Mouse (Mus musculus): ENCODE results near the gene Phf12. TPM values are rescaled to one million over a fixed set of nuclear protein-coding genes. Genes with fewer than 3 reads are reported as not detected.

Phf12 gene
- 52.2 and 60.9 TPM in 2 replicates for total RNA-seq (2021)
- long read RNA-seq, experiment 1, full-length matches to known transcripts = 4 of 27 reads
- long read RNA-seq, experiment 1, partial matches to known transcripts = 15 of 27 reads
- long read RNA-seq, experiment 1, other reads (novel, unspliced or antisense) = 8 of 27 reads
- long read RNA-seq, experiment 2, full-length matches to known transcripts = 1 of 24 reads
- long read RNA-seq, experiment 2, partial matches to known transcripts = 15 of 24 reads
- long read RNA-seq, experiment 2, other reads (novel, unspliced or antisense) = 8 of 24 reads

- peak; percentile 100 for DNase-seq
These were observed at the start of gene Phf12 for GRCm38 (mm10) chr11:77982441-77982905. Gene Phf12 (plus strand): TSS chr11:77982754.

DNA sequence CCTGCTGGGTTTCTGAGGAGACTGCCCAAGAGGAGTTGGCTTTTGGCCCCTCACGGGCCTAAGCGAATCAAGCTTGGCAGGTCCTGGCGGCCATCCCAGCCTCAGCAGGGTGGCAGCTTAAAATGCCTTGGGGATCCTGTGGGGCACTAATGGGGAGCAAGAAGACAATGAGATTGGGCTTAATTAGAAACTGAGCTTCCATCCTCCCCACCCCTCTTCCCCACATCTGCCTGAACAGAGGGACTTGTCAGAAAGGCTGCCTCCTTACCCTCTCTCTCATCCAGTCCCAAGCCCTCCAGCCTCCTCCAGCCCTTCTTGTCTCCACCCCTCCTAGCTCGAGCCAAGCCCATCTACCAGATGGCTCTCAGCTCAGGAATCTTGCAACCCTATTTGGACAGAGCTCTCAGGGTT is 48.4 kb upstream of the Phf12 start:
- no peak for DNase-seq

DNA sequence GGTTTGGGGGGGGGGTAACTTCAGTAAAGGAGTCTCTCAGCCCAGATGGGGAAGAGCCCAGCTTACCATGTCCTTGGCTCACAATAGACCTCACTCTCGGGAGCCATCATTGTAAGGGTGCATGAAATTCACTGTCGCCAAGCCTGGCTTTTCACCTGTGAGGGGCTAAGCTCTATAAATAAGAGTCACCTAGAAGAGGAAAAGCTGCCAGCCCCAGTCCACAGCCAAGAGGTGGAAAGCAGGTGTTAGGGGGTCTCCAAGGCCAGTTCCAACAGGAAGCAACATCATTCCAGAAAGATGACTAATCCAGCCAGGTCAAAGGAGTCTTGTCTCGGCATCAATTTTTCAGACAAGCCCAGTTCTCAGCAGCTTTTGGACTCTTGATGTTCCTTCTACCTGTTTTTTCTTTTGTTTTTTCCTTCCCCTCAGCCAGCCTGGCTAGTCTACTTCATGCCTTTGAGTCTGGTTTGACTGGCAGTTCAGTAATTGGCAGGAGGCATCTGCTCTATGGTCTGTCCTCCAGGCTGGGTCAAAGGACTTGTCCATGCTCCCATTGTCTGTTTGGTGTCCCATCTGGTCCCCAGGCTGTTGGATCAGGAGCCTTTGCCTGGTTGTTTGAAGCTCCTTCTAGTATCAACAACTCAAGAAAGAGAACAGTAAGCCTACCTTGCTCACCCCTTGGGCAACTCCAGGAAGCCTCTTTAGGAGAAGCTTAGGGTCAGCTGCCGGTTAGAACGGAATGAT is 47.8 kb upstream of the Phf12 start:
- no peak for DNase-seq

DNA sequence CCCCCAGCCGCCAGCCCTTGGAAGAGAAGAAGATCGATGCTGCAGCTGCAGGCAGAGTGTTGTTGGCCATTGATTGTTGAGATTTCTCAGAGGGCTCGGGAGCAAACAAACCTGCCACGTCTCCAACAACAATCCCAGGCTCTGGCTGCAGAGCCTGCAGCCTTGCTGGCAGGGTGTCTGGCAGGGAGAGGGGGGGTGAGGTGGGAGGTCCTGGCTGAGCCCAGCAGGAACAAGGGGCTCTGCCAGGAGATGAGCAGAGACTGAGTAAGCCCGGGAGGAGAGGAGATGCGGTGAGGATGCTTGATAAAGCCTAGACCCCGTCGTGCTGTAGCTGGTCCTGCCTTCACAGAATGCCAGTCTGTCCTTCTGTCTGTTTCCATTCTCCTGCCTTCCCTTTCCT is 45.7 kb upstream of the Phf12 start:
- DNase-seq = no peak

DNA sequence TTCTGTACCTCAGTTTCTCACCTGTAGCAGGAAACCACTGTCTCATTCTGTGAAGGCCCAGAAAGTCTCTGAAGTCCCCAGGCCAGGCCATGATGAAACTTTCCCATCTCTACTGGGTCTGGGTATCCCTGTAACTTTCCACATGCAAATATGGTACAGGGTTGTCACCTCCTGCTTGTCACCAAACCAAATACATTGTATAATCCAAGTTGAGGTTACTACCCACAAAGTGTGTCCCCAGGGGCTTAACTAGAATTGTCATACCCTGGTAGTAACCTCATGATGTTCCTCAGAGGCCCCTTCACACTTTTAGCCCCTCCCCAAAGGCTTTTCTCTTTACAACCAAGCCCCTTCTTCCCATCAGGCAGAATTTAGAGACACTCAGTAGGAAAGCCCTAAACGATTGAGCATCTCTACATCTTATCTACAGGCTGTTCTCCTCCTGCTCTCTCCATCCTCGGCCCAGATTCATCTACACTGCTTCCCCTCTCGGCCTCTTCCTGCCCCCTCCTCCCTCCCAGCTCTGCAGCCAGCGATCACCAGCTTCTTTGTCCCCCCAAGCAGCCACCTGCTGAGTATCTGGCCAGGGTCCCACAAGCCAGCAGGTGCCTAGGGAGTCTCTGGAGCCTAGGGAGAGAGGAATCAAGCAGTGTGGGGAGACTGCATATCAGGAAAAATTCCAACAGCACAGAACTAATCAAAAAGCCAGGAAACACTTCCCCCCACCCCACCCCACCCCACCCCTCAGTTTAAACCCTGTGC is 44.7 kb upstream of the Phf12 start:
- DNase-seq = no peak

GRCm38 (mm10) chr11:77942230-77942629 is 40.3 kb upstream of the Phf12 start:
- no peak for DNase-seq

DNA sequence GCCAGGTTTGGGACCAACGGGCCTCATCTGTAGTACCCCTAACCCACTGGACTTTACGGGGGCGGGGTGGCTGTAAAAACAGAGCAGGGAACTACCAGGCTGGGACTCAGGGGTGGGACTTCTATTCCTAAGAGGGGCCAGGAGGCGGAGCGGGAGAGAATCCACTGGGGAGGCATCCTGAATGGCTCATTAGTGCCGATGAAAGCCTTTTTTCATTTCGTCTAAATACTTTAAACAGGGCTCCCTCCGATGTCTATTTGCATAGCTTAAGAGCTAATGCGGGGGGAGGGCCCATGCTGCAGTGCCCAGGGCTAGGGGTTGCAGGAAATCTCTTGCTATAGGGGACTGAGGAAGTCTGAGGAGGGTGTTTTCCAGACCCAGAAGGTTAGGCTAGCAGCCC is 34.7 kb upstream of the Phf12 start:
- DNase-seq = no peak

DNA sequence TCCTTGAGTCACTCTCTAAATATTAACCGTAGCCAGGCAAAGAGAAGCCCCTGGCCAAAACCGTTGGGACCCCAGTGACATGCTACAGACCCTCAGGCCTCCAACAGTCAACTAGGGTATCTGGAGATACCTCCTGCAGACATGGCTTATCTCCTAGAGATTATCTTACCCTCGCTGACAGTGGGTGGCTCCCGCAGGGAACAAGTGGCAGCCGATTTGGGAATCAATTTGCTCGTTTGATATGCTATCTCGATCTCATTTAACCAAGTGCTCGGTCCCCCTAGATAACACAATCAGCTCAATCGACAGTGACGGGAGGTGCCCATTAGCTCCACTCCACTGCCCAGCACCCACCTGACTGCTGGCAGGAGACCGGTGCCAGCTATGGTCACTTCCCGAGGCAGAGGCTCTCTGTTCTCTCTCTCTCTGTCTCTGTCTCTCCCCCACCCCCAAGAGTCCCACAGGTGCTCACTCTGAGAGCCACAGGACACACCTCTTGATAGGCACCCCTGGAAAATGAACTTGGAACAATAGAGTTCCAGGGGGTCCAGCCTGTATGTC is 32.3 kb upstream of the Phf12 start:
- no peak for DNase-seq

- DNase-seq = no peak
These were observed 31.7 kb upstream of the Phf12 start for GRCm38 (mm10) chr11:77950797-77951228.

DNA sequence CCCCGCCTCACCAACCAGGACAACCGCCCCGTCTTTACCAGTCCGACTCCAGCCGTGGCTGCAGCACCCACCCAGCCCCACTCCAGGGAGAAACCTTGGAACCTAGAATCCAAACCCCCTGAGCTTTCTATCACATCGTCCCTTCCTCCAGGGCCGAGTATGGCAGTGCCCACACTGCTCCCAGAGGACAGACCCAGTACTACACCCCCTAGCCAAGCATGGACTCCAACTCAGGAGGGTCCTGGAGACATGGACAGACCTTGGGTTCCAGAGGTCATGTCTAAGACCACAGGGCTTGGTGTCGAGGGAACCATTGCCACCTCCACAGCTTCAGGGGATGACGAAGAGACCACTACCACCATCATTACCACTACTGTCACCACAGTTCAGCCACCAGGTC is 28.9 kb upstream of the Phf12 start:
- DNase-seq = peak; percentile 38

DNA sequence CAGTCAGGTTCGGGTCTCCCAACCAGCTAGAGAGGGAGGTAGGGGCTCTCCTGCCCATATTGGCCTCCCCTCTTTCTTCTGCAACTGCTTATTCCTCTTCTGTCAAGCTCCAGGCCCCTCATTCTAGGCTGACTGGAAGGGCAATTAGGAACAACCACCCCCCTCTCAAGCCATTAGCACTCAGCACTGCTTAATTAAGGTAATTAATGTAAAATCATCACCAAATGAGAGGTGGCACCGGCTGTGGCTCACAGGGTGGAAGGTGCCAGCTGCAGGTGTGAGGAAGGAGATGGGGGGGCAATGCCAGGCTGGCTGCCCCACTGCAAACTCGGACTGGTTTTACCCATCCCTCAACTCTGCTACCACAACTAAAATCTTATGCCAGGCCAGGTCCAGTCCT is 26.1 kb upstream of the Phf12 start:
- DNase-seq = no peak

DNA sequence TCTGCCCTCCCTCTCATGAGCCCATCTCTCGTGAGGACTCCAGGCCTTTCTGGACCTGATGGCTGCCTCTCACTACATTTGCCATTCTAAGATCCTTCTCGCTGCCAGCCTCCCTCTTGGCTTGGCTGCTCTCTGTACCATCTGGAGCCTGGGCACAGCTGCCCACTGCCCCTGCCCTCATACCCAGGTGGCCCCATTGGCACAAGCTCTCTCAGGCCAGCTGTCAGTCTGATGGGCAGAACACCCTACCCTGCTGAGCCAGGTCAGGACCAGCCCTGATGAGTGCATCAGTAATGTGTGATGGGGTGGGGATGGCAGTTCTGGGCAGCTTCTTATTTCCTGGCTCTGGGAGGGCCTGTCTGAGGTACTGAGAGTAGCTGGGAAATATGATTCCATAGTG is 24.3 kb upstream of the Phf12 start:
- no peak for DNase-seq

DNA sequence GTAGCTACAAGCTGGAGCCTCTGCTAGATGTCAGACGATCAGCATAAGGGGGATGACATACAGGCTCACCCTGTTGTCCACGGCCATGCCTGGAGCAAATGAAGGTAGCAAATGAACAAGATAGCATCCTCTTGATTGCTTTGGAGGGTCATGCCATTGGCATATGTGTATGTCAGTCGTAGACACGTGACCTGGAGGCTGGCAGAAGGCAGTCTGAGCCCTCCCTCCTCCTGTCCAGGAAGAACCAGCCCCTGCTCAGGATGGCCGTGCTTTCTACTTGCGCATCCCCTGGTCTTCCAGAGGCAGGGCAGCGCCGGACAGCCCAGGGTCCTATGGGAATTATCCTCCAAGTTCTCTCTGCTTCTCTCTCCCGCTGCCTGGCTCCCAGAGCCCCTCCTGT is 23.6 kb upstream of the Phf12 start:
- no peak for DNase-seq

DNA sequence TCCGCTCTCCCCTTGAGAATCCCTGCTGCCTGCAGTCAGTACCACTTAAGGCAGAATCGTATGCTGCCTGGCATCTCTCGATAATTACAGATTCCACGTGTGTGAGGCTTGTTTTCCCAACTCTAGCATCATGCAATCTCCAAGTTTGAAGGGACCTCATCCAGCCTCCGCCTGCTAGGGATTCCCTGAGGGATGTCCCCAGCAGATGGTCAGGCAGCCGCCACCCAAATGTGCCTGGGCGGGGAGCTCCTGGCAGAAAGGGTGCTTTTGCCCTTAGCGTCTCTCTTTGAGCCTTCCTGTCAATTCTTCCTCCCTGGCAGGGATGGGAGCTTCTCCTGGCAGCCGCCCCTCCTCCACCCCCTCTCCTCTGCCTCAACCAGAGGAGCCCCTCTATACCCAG is 22.4 kb upstream of the Phf12 start:
- no peak for DNase-seq

- peak; percentile 72 for DNase-seq
These were observed 21.7 kb upstream of the Phf12 start for GRCm38 (mm10) chr11:77960898-77961297.

- DNase-seq = no peak
These were observed 19.6 kb upstream of the Phf12 start for GRCm38 (mm10) chr11:77962946-77963345.

DNA sequence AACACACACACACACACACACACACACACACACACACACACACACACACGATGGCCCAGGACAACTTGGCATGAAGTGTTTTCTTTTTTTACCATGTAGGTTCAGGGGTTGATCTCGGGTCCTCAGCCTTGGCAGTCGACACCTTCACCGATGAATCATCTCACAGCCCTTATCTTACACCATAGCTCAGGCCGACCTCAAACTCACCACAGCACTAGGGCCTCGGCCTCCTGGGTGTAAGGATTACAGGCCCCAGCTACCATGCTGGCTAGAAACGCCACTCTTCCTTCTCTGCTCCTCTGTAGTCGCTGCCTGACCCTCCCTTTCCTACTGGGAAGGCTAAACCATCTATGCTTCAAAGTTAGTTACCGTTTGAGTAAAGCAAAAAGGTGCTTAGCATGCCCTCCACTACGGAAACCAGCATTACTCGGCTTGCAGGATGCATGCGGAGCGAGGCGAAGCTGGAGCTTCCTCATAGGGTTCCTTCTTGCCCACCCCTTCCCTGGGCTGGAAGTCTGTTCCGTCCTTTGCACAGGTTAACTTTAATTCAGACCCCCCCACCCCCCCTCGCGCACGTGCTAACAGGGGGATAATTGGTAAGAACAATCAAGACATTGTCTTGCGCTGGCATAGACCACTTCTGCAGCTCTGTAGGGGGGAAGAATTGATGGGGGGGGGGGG is 18.0 kb upstream of the Phf12 start:
- no peak for DNase-seq

- no peak for DNase-seq
These were observed 17.2 kb upstream of the Phf12 start for GRCm38 (mm10) chr11:77965101-77966036.

GRCm38 (mm10) chr11:77966037-77966391 is 16.5 kb upstream of the Phf12 start:
- no peak for DNase-seq

- peak; percentile 76 for DNase-seq
These were observed 15.4 kb upstream of the Phf12 start for GRCm38 (mm10) chr11:77967114-77967513.

DNA sequence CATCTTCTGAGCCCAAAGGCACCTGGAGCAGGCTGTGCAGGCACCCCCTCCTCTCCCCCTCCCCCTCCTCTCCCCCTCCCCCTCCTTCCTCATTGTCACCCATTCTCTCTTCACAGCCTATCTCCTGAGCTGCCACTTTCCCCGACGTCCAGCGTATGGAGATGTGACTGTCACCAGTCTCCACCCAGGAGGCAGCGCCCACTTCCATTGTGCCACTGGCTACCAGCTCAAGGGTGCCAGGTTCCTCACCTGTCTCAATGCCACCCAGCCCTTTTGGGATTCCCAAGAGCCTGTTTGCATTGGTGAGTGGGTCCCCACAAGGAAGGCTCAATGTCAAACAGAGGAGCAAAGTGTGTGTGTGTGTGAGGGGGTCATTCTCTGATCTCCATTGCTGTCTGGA is 13.8 kb upstream of the Phf12 start:
- no peak for DNase-seq
